Mouse (Mus musculus) liver, embryonic 11.5 days (tissue): Measurements from ENCODE around the gene Sh3d19. TPM values are rescaled to one million over a fixed set of nuclear protein-coding genes. Genes with fewer than 3 reads are reported as not detected.

Experiments used
- ATAC-seq: fragments of 200-750 bp; cut with Nextera tagmentation; replicated peaks from 2 replicates; pipeline ENCODE4 v1.8.0; 2017; ENCODE audit warnings: moderate number of reproducible peaks, mild to moderate bottlenecking, moderate TSS enrichment, moderate library complexity; ENCODE audit not compliant: low FRiP score
- DNase-seq: peaks from one replicate; pipeline ENCODE4 v3.0.0-alpha.2; 2017; ENCODE audit warnings: low spot score
- H3K27ac ChIP-seq: fragments of 300-500 bp; sonication (generic); 2 replicates; pipeline ENCODE4 v1.5.1; 2014; ENCODE audit warnings: mild to moderate bottlenecking, low read depth, low read length, control low read depth
- H3K27me3 ChIP-seq: fragments of 300-500 bp; sonication (generic); replicated peaks from 2 replicates; pipeline ENCODE4 v1.6.1; 2014; ENCODE audit warnings: low read length, mixed read lengths; ENCODE audit not compliant: control insufficient read depth, insufficient read depth
- H3K36me3 ChIP-seq: fragments of 300-500 bp; sonication (generic); 2 replicates; pipeline ENCODE4 v1.6.1; 2014; ENCODE audit warnings: mild to moderate bottlenecking, low read length, moderate library complexity, mixed read lengths; ENCODE audit not compliant: control insufficient read depth, insufficient read depth
- H3K4me1 ChIP-seq: fragments of 300-500 bp; sonication (generic); replicated peaks from 2 replicates; pipeline ENCODE4 v1.6.1; 2014; ENCODE audit warnings: low read length, mixed read lengths; ENCODE audit not compliant: control insufficient read depth, insufficient read depth
- H3K4me2 ChIP-seq: fragments of 300-500 bp; sonication (generic); 2 replicates; pipeline ENCODE4 v1.6.1; 2014; ENCODE audit warnings: mild to moderate bottlenecking, control low read depth, moderate library complexity
- H3K4me3 ChIP-seq: fragments of 300-500 bp; sonication (generic); 2 replicates; pipeline ENCODE4 v1.5.1; 2014; ENCODE audit warnings: low read depth, low read length, control low read depth
- H3K9ac ChIP-seq: fragments of 300-500 bp; sonication (generic); 2 replicates; pipeline ENCODE4 v1.6.1; 2014; ENCODE audit warnings: low read depth, low read length, control low read depth
- H3K9me3 ChIP-seq: fragments of 300-500 bp; sonication (generic); 2 replicates; pipeline ENCODE4 v1.6.1; 2016; ENCODE audit warnings: low read length, inconsistent platforms, mixed read lengths; ENCODE audit not compliant: control insufficient read depth
- WGBS: fragments of 180-500 bp; shearing (Covaris S2); extraction: QIAGEN DNeasy Blood & Tissue Kit; methylation state at CpG from one replicate; pipeline ENCODE4 v1.1.7; 2014; 5-methylcytosine and 5-hydroxymethylcytosine counted together
- polyA plus RNA-seq: library from polyadenylated mRNA; unstranded; fragments of >200 nt; fragmentation: Nextera tagmentation; extraction: Ambion mirVana; gene quantifications from 2 replicates; pipeline ENCODE4 v1.2.1, GENCODE M21; 2014

The Sh3d19 gene
- polyA plus RNA-seq, 1 experiment from 2014 or later: 20.7 TPM

GRCm38 (mm10) chr3:85931859-85932258, 39.0 kb upstream of the Sh3d19 start:
- H3K36me3 ChIP-seq: no peaks in the 10 kb centered on the region
- no peaks in the 10 kb centered on the region for H3K4me1 ChIP-seq
- H3K4me2 ChIP-seq: no peak overlapping the region
- no peak for DNase-seq
- no peaks in the 10 kb centered on the region for H3K27me3 ChIP-seq
- no peak for ATAC-seq
- H3K9ac ChIP-seq: no peak overlapping the region
- no peak overlapping the region for H3K27ac ChIP-seq
- H3K4me3 ChIP-seq: no peak overlapping the region
- WGBS: 76% methylated on average over 6 of the region's 6 CpGs
- H3K9me3 ChIP-seq: no peaks in the 10 kb centered on the region

GRCm38 (mm10) chr3:85933586-85933985, 37.3 kb upstream of the Sh3d19 start:
- no peak for ATAC-seq
- Histone ChIP-seq H3K4me2 (no peak overlapping the region), H3K9ac (no peak overlapping the region), H3K27me3 (no peaks in the 10 kb centered on the region), H3K4me1 (no peaks in the 10 kb centered on the region), H3K4me3 (no peak overlapping the region), H3K27ac (no peak overlapping the region), H3K36me3 (no peaks in the 10 kb centered on the region), H3K9me3 (no peaks in the 10 kb centered on the region)
- WGBS: 74% methylated on average over 5 of the region's 5 CpGs
- DNase-seq: no peak

- WGBS: 80% methylated on average over 4 of the region's 4 CpGs
- Histone ChIP-seq H3K9me3 (no peaks in the 10 kb centered on the region), H3K4me2 (no peak overlapping the region), H3K27ac (no peak overlapping the region), H3K9ac (no peak overlapping the region), H3K36me3 (no peaks in the 10 kb centered on the region), H3K4me3 (no peak overlapping the region), H3K4me1 (no peaks in the 10 kb centered on the region), H3K27me3 (no peaks in the 10 kb centered on the region)
- DNase-seq (no peak), ATAC-seq (no peak)
These were observed 20.0 kb upstream of the Sh3d19 start for GRCm38 (mm10) chr3:85950914-85951313.

- ATAC-seq: no peak
- Histone ChIP-seq H3K4me3 (no peak overlapping the region), H3K4me2 (no peak overlapping the region), H3K9me3 (no peaks in the 10 kb centered on the region), H3K36me3 (no peaks in the 10 kb centered on the region), H3K27ac (no peak overlapping the region), H3K4me1 (no peaks in the 10 kb centered on the region), H3K9ac (no peak overlapping the region), H3K27me3 (no peaks in the 10 kb centered on the region)
- WGBS: 79% methylated on average over 10 of the region's 10 CpGs
- DNase-seq: no peak
These were observed 18.1 kb upstream of the Sh3d19 start for GRCm38 (mm10) chr3:85952696-85953283.

GRCm38 (mm10) chr3:85955269-85955668, 15.6 kb upstream of the Sh3d19 start:
- ATAC-seq (no peak), DNase-seq (no peak)
- 93% methylated on average over 9 of the region's 9 CpGs for WGBS
- Histone ChIP-seq H3K27ac (no peak overlapping the region), H3K4me3 (no peak overlapping the region), H3K9me3 (no peaks in the 10 kb centered on the region), H3K4me2 (no peak overlapping the region), H3K4me1 (no peaks in the 10 kb centered on the region), H3K36me3 (no peaks in the 10 kb centered on the region), H3K27me3 (no peaks in the 10 kb centered on the region), H3K9ac (no peak overlapping the region)

- H3K4me1 ChIP-seq: no peaks in the 10 kb centered on the region
- no peak overlapping the region for H3K4me2 ChIP-seq
- WGBS: 83% methylated on average over 5 of the region's 5 CpGs
- no peaks in the 10 kb centered on the region for H3K36me3 ChIP-seq
- no peaks in the 10 kb centered on the region for H3K9me3 ChIP-seq
- no peaks in the 10 kb centered on the region for H3K27me3 ChIP-seq
- H3K9ac ChIP-seq: no peak overlapping the region
- H3K4me3 ChIP-seq: no peak overlapping the region
- no peak for DNase-seq
- H3K27ac ChIP-seq: no peak overlapping the region
- ATAC-seq: no peak
These were observed 15.2 kb upstream of the Sh3d19 start for GRCm38 (mm10) chr3:85955704-85956103.

- Histone ChIP-seq H3K27me3 (no peaks in the 10 kb centered on the region), H3K4me2 (no peak overlapping the region), H3K9ac (no peak overlapping the region), H3K36me3 (no peaks in the 10 kb centered on the region), H3K4me3 (no peak overlapping the region), H3K9me3 (no peaks in the 10 kb centered on the region), H3K27ac (no peak overlapping the region), H3K4me1 (no peaks in the 10 kb centered on the region)
- DNase-seq (no peak), ATAC-seq (no peak)
- 84% methylated on average over 1 of the region's 1 CpGs for WGBS
These were observed 11.2 kb upstream of the Sh3d19 start for GRCm38 (mm10) chr3:85959669-85960068.

GRCm38 (mm10) chr3:85961134-85961533, 9.8 kb upstream of the Sh3d19 start:
- H3K4me1 ChIP-seq: no peaks in the 10 kb centered on the region
- no peak for ATAC-seq
- WGBS: 26% methylated on average over 5 of the region's 5 CpGs

GRCm38 (mm10) chr3:85965479-85965878, 5.4 kb upstream of the Sh3d19 start:
- H3K4me2 ChIP-seq: no peak overlapping the region
- DNase-seq (no peak), ATAC-seq (no peak)
- no peak overlapping the region for H3K4me3 ChIP-seq
- H3K36me3 ChIP-seq: no peaks in the 10 kb centered on the region
- no peak overlapping the region for H3K9ac ChIP-seq
- H3K27ac ChIP-seq: no peak overlapping the region
- no peaks in the 10 kb centered on the region for H3K9me3 ChIP-seq
- H3K27me3 ChIP-seq: no peaks in the 10 kb centered on the region
- WGBS: 81% methylated on average over 4 of the region's 4 CpGs
- H3K4me1 ChIP-seq: peaks cover 2% of the 10 kb centered on the region; the same call in 1 of the 2 replicates

More at GRCm38 (mm10) chr3:85961134-85961533, 9.8 kb upstream of the Sh3d19 start:
- Histone ChIP-seq H3K4me3 (no peak overlapping the region), H3K27ac (no peak overlapping the region), H3K36me3 (no peaks in the 10 kb centered on the region), H3K27me3 (no peaks in the 10 kb centered on the region), H3K9me3 (no peaks in the 10 kb centered on the region), H3K9ac (no peak overlapping the region), H3K4me2 (no peak overlapping the region)
- DNase-seq: no peak
